In genomic region chr9:61965411-61965930, GRCm38 (mm10) we compare ENCODE assay signal across 8 mouse cellular contexts. TPM values are rescaled to one million over a fixed set of nuclear protein-coding genes. Genes with fewer than 3 reads are reported as not detected.
A peak's percentile ranks its signal among the peaks of the same experiment; 100 is the strongest.
DNase-seq lines count a peak whose midpoint lies in the region; ATAC-seq and TF ChIP-seq lines count a peak whose summit lies in the region.

No protein-coding gene starts in this region.

- H3K4me3 ChIP-seq in heart, adult 2 months: no peak overlapping the region
- no peak overlapping the region for H3K4me3 ChIP-seq in heart, embryonic 10.5 days
- no peak overlapping the region for H3K4me3 ChIP-seq in midbrain, embryonic 13.5 days (replicated peaks)
- no peak overlapping the region for H3K4me3 ChIP-seq in small intestine, adult 2 months (ENCODE audit: low read depth, low read length)

- no peak for TF ChIP-seq POLR2A in heart, adult 2 months (IDR thresholded peaks at IDR 0.05; ENCODE audit: insufficient read depth, low read depth, low read length)
- TF ChIP-seq POLR2A in small intestine, adult 2 months (IDR thresholded peaks at IDR 0.05; ENCODE audit: low read depth, low read length): no peak

- 36% methylated on average over 4 of the region's 4 CpGs for WGBS in heart, adult 2 months
- WGBS in heart, embryonic 10.5 days: 36% methylated on average over 4 of the region's 4 CpGs
- 45% methylated on average over 4 of the region's 4 CpGs for WGBS in midbrain, embryonic 13.5 days
- WGBS in small intestine, adult 2 months: 43% methylated on average over 4 of the region's 4 CpGs

- TF ChIP-seq CTCF in heart, adult 2 months (IDR thresholded peaks at IDR 0.05): peak; percentile 96
- peak; percentile 81; the same call in 1 of the 2 replicates for TF ChIP-seq CTCF in small intestine, adult 2 months (IDR thresholded peaks at IDR 0.05; ENCODE audit: extremely low read depth, insufficient read length, insufficient replicate concordance, low read depth, low read length)

- TF ChIP-seq EP300 in heart, adult 2 months (IDR thresholded peaks at IDR 0.05; ENCODE audit: insufficient read depth, low read depth, low read length): peak; percentile 89

- peak; percentile 78 to 80 for DNase-seq in heart, adult 2 months
- DNase-seq in heart, embryonic 10.5 days (ENCODE audit: low spot score): no peak
- DNase-seq in cerebellum, adult 9-10 months: peak; percentile 43
- peak; percentile 92 for DNase-seq in induced T-regulatory cell, adult 2 months (ENCODE audit: low read depth)
- peak; percentile 70 to 79 for DNase-seq in left cerebral cortex, postnatal 25 days (ENCODE audit: low spot score in 2 of 2)

- no peak overlapping the region for H3K4me2 ChIP-seq in midbrain, embryonic 13.5 days (replicated peaks)

- no peaks in the 10 kb centered on the region for H3K9me3 ChIP-seq in heart, embryonic 10.5 days
- no peaks in the 10 kb centered on the region for H3K9me3 ChIP-seq in midbrain, embryonic 13.5 days

- peaks cover 3% of the 10 kb centered on the region; the same call in 1 of the 2 replicates for H3K4me1 ChIP-seq in heart, adult 2 months (ENCODE audit: control insufficient read depth, insufficient read depth, low read length)
- peaks cover 16% of the 10 kb centered on the region for H3K4me1 ChIP-seq in heart, embryonic 10.5 days
- H3K4me1 ChIP-seq in midbrain, embryonic 13.5 days (replicated peaks): peaks cover 4% of the 10 kb centered on the region; the same call in 1 of the 2 replicates
- peaks cover 7% of the 10 kb centered on the region for H3K4me1 ChIP-seq in small intestine, adult 2 months (ENCODE audit: control insufficient read depth, insufficient read depth, insufficient read length, low read length)

- no peak overlapping the region for H3K27ac ChIP-seq in heart, adult 2 months
- H3K27ac ChIP-seq in heart, embryonic 10.5 days: no peak overlapping the region; the same call in 1 of the 2 replicates
- no peak overlapping the region for H3K27ac ChIP-seq in midbrain, embryonic 13.5 days
- H3K27ac ChIP-seq in small intestine, adult 2 months (ENCODE audit: insufficient read depth, low read depth, low read length): no peak overlapping the region

- peak; percentile 73 for ATAC-seq in frontal cortex, adult (ENCODE audit: low TSS enrichment)
- peak; percentile 79; the same call in 1 of the 2 replicates for ATAC-seq in midbrain, embryonic 13.5 days

- no peaks in the 10 kb centered on the region for H3K27me3 ChIP-seq in heart, adult 2 months (ENCODE audit: control insufficient read depth, insufficient read depth, low read length)
- H3K27me3 ChIP-seq in heart, embryonic 10.5 days (ENCODE audit: insufficient read depth, poor library complexity, severe bottlenecking): 0 out of 2 replicates have a peak, but pooled peaks cover 10% of the 10 kb centered on the region
- no peaks in the 10 kb centered on the region for H3K27me3 ChIP-seq in midbrain, embryonic 13.5 days
- no peaks in the 10 kb centered on the region for H3K27me3 ChIP-seq in small intestine, adult 2 months (ENCODE audit: control insufficient read depth, insufficient read depth, low read length)

- no peak overlapping the region for H3K9ac ChIP-seq in heart, adult 2 months (ENCODE audit: low read depth, low read length)
- no peak overlapping the region for H3K9ac ChIP-seq in midbrain, embryonic 13.5 days (replicated peaks)

- H3K36me3 ChIP-seq in heart, adult 2 months (ENCODE audit: control insufficient read depth, insufficient read depth, low read length): no peaks in the 10 kb centered on the region
- H3K36me3 ChIP-seq in heart, embryonic 10.5 days: no peaks in the 10 kb centered on the region
- H3K36me3 ChIP-seq in midbrain, embryonic 13.5 days: no peaks in the 10 kb centered on the region
- no peaks in the 10 kb centered on the region for H3K36me3 ChIP-seq in small intestine, adult 2 months (ENCODE audit: control insufficient read depth, insufficient read depth, low read length)

- intact Hi-C loops in heart, adult 2 months (cut with DNase I): loop anchor here (1.0 to 10.0 kb wide), 4 partner anchors 20 to 589 kb away; no protein-coding TSS in a partner anchor
- intact Hi-C loops in left cerebral cortex, postnatal 25 days (cut with DNase I): loop anchor here (1.0 to 2.0 kb wide), 2 partner anchors 86 to 279 kb away; no protein-coding TSS in a partner anchor

- H3K79me2 ChIP-seq in heart, adult 2 months (replicated peaks; ENCODE audit: control insufficient read depth, insufficient read depth, low read length): no peaks in the 10 kb centered on the region

RNA-seq across cellular contexts. Expression of gene Kif23, which starts 18.9 kb away (rescaled TPM):
- total RNA-seq in heart, adult 2 months (2021): under 1 TPM; 0.52 to 0.68 TPM
- polyA plus RNA-seq in heart, adult 2 months (2012; rRNA removed): 0.45 and 1.0 TPM in 2 replicates
- 105 and 112 TPM in 2 replicates for polyA plus RNA-seq in heart, embryonic 10.5 days (2016; fragmentation: Nextera tagmentation; extraction: Ambion mirVana)
- 1 to 10 TPM; 2.3 to 2.9 TPM for total RNA-seq in left cerebral cortex, postnatal 25 days (2021)
- 36.8 and 40.1 TPM in 2 replicates for polyA plus RNA-seq in midbrain, embryonic 13.5 days (2015; fragmentation: Nextera tagmentation; extraction: Ambion mirVana)
- 2.3 and 6.5 TPM in 2 replicates for polyA plus RNA-seq in small intestine, adult 2 months (2012; rRNA removed)

RNA-seq across cellular contexts. Expression of gene Rplp1, which starts 51.1 kb away (rescaled TPM):
- total RNA-seq in heart, adult 2 months (2021): 1,000 to 10,000 TPM; 1,490 to 1,640 TPM
- polyA plus RNA-seq in heart, adult 2 months (2012; rRNA removed): 2,522 and 4,232 TPM in 2 replicates
- polyA plus RNA-seq in heart, embryonic 10.5 days (2016; fragmentation: Nextera tagmentation; extraction: Ambion mirVana): 900 and 968 TPM in 2 replicates
- total RNA-seq in left cerebral cortex, postnatal 25 days (2021): 1,000 to 10,000 TPM; 1,342 to 1,349 TPM
- 860 and 872 TPM in 2 replicates for polyA plus RNA-seq in midbrain, embryonic 13.5 days (2015; fragmentation: Nextera tagmentation; extraction: Ambion mirVana)
- 3,342 and 5,315 TPM in 2 replicates for polyA plus RNA-seq in small intestine, adult 2 months (2012; rRNA removed)
